Mouse (Mus musculus): ENCODE measurements around the gene Stard10.
A peak's percentile ranks its signal among the peaks of the same experiment; 100 is the strongest.

The Stard10 gene

DNA sequence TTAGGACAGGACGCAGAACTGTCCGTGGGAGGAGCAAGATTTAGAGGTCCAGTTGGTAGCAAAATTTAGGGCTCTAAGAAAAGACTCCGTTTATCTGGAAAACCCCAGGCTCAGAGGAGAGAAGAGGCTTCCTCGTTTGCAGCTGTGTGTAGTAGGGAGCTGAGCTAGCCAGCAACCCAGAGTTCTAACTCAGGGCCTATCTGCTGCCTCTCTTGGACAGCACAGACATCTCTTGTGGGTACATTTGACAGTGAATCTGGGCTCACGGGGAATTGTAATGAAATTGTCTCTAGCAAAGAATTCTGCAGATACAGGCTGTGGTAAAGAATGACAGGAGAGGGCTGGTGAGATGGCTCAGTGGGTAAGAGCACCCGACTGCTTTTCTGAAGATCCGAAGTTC lies 14.2 kb upstream of the Stard10 start:
- DNase-seq (ENCODE audit: low spot score) = no peak

DNA sequence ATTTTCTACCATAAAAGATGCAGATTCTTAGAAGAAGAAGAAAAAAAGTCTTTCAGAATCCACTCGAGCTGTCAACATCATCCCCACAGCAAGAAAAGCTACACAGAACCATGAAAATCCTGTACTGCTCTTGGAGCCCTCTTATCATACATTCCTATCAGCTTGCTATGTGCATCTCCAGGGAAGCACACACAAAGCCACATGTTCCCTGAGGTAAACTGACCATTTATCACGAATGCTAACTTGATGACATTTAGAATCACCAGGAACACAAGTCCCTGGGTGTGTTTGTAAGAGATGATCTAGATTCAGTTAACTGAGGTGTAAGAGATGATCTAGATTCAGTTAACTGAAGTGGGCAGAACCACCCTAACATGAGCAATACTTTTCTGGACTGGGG lies 10.0 kb upstream of the Stard10 start:
- no peak for DNase-seq (ENCODE audit: low spot score)

DNA sequence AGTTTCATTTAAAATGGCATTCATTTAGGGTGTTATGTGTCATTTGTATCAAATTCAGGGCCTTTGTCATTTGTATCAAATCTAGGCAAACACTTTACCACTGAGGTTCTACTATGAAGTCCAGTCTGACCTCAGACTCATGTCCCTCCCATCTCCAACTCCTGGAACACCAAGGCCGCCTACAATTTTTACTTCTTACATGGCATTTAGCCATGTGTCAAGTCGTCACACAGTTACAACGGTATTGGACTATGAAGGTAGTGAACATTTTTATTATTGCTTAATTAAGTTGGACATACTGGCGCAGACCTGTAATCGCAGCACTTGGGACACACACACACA lies 6.9 kb upstream of the Stard10 start:
- no peak for DNase-seq (ENCODE audit: low spot score)

DNA sequence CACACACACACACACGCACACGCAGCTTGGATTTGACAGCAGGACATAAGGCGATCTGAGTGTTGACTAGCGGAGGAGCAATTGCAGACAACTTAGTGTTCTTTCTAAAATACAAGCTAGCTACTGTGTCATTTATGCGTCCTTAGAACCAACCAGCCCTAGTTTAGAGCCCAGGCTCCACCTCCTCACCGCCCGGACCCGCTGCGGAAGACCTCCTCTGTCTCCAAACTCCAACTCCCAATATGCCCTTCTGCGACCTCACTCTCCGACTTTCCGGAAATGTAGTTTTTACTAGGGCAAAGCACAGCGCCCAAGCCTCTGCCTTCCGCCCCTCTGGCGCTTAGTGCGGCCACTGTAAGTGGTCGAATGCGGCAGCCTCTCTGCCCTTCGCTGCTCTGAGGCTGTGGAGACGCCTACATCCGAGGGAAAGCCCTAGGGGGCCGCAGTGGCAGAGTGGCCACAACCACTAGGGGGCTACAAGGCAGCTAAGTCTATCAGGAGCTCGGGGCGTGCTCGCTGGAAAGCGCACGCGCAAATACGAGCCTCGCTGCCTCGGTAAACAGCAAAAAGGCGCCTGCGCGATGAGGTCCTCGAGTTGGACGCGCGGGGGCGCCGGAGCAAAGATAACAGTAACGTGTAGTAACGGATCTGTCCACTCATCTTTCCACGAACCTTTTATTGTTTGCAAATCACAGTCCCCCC lies 6.4 kb upstream of the Stard10 start:
- DNase-seq (ENCODE audit: low spot score) = peak; percentile 100

DNA sequence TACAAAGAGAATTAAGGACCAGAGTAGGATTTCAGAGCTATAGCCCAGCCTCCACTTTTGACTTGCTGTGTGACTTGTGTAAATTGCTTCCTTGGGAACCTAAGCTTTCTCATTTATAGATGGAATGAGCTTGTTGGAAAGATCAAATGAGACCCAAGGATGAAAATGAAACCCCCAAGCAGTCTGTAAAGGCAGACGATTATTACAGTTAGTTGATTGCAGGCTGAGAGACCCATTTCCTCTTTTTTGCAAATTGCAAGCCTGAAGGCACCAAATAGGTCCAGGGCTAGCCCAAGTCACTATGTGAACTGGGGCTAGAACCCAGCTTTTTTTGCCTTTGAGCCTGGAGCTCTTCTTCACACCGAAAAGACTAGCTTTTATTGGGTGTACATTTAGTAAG lies 5.8 kb upstream of the Stard10 start:
- DNase-seq (ENCODE audit: low spot score) = no peak

- DNase-seq (ENCODE audit: low spot score) = no peak
These were observed 3.9 kb upstream of the Stard10 start for GRCm38 (mm10) chr7:101313033-101313432.

- no peak for DNase-seq (ENCODE audit: low spot score)
These were observed 2.5 kb upstream of the Stard10 start for GRCm38 (mm10) chr7:101314396-101314795.

GRCm38 (mm10) chr7:101315699-101316098 lies 1.2 kb upstream of the Stard10 start:
- no peak for DNase-seq (ENCODE audit: low spot score)

- DNase-seq (ENCODE audit: low spot score) = no peak
These were observed 290 bp upstream of the Stard10 start for GRCm38 (mm10) chr7:101316591-101317001.

- no peak for DNase-seq (ENCODE audit: low spot score)
These were observed 2.0 kb downstream of the Stard10 start for GRCm38 (mm10) chr7:101318848-101319247.

DNA sequence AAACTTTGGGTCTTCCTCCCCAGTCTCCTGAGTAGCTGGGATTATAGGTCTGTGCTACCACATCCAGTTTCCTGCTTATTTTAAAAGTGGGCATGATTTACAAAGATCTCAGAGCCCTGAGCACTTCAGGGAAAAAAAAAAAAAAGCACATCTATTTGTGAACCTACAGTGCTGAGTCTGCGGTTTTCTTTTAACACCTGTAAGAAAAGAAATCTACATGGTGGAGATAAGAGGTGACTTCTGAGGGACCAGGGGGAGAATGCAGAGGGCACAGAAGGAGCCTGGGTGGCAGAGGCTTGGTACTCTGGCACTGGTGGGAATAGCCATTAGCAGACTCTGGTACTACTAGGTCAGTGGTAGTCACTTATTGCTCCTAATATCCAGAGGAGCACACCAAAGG lies 2.9 kb downstream of the Stard10 start:
- DNase-seq (ENCODE audit: low spot score) = no peak

- peak; percentile 68 for DNase-seq (ENCODE audit: low spot score)
These were observed 3.7 kb downstream of the Stard10 start for GRCm38 (mm10) chr7:101320399-101321217.

DNA sequence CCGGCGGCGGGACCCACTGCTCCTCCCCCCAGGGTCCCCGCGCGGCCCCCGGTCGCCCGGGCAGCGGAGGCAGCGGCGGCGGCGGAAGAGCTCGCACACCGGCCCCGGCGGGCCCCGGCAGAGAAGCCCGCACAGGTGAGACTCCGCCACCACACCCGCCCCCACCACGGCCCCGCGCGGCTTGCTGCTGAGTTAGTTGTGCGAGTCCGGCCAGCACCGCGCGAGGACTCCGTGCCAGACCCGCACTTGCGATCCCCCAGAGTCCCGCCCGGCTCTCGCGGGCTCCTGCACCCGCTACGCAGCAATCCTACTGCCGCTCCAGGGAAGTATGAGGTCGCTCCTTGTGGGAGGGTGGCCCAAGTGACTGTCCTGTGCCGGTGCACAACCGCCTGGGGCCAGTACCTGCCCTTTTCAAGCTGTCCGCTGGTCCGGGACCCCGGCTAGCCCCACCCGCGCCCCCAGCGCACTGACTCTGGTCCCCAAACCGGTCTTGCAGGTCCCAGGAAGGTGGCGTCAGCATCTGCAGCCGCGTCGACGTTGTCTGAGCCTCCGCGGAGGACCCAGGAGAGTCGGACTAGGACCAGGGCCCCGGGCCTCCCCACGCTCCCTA lies 4.4 kb downstream of the Stard10 start:
- DNase-seq (ENCODE audit: low spot score) = peak; percentile 46

GRCm38 (mm10) chr7:101323141-101323594 lies 6.3 kb downstream of the Stard10 start:
- DNase-seq (ENCODE audit: low spot score) = no peak

GRCm38 (mm10) chr7:101324142-101324962 lies 7.5 kb downstream of the Stard10 start:
- no peak for DNase-seq (ENCODE audit: low spot score)

- DNase-seq (ENCODE audit: low spot score) = no peak
These were observed 9.1 kb downstream of the Stard10 start for GRCm38 (mm10) chr7:101326006-101326405.

DNA sequence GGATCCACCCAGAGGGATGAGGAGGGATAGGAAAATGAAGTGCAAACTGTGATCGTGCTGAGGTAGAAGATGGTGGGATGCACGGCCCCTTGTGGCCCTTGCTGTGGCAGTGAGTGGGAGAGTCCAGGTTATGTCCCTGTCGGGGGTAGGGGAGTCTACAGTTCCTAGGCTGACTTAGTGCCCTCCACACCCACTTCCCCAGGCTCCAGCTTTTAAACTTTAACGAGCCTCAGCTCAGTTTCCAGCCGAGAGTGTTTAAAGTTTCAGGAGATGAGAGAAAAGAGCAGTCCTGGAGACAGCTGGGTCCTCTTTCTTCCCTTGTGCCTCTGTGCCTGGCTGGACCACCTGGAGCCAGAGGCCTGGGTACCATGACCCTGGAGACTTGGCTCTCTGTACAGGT lies 10.4 kb downstream of the Stard10 start:
- no peak for DNase-seq (ENCODE audit: low spot score)

DNA sequence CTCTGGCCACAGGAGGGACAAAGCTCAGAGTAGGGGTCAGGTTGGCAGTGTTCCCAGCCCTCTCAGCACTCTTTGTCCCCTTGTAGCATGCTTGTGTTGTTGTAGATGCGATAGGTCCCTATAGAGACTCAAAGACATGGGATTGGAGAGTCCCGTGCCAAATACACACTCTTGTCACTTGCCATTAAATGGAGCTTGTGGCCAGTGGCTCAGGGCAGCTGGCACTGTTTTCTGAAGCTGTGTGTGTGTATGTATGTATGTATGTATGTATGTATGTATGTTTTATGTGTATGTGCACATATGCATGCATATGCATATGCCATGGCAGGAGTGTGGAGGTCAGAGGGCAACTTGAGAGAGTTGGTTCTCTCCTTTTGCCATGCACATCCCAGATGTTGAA lies 10.9 kb downstream of the Stard10 start:
- DNase-seq (ENCODE audit: low spot score) = no peak

- DNase-seq (ENCODE audit: low spot score) = no peak
These were observed 11.8 kb downstream of the Stard10 start for GRCm38 (mm10) chr7:101328621-101329158.

DNA sequence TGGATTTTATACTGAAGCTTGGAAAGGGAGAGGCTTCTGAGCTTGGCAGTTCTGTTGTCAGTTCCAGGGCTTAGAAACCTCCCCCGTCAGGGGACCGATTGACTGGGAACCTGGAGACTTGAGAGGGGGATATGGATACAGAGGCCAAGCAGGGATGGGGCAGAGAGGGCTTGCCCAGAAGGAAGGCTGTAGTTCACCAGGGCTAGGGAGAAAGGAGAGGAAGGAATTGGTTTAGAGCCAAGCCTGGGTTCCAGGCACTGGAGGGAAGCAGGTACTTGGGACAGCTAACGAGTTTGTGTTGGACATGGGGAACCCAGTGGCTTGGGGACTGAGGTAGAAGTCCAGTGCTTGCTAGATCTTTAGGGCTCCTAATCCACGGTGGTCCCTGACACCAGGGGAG lies 12.7 kb downstream of the Stard10 start:
- no peak for DNase-seq (ENCODE audit: low spot score)

GRCm38 (mm10) chr7:101330074-101330840 lies 13.4 kb downstream of the Stard10 start:
- no peak for DNase-seq (ENCODE audit: low spot score)

Measured in embryo, embryonic 10.5 days (tissue).